Mouse (Mus musculus): ENCODE data around the gene Oscp1. TPM values are rescaled to one million over a fixed set of nuclear protein-coding genes. Genes with fewer than 3 reads are reported as not detected.
"Not testable (repeated sequence)": the region's sequence is repeated elsewhere in the genome, so short reads cannot be mapped to it uniquely, and the experiment has no call there.

Gene Oscp1
- total RNA-seq, 2 experiments from 2014 or later: 51.3 to 57.3 TPM

DNA sequence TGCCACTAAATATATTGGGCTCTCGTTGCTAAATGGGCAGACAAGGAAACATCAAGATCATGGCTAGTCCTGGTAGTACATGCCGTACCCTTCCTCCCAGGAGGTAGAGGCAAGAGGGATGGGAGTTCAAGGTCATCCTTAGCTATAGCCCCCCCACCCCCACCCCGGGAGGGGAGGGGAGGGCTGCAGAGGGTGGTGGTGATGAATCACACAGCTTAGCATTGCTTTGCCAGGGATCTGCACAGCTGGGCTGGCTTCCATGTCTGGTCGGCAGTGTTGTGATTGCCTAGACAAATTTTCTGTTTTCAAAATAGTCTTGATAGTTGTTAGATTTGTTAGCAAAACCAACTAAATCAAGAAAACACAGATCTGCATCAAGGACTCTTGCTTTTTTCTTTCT is 20.9 kb downstream of the Oscp1 start:
- intact Hi-C loops (cut with DNase I): no loop called here
- DNase-seq (ENCODE audit: low spot score in 2 of 2): no peak

DNA sequence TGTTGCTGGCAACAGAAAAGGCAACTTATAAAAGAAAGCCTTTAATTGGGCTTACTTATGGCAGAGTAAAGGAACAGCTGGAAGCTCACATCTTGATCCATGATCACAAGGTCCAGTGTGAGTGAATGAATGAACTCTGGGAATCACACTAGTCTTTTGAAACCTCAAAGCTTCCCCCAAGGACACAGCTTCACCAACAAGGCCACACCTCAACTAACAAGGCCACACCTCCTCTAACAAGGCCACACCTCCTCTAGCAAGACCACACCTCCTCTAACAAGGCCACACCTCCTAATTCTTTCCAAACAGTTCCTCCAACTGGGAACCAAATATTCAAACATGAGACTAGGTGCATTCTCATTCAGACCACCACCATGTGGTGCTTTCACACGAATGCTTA is 23.2 kb downstream of the Oscp1 start:
- intact Hi-C loops (cut with DNase I): no loop called here
- no peak for DNase-seq (ENCODE audit: low spot score in 2 of 2)

GRCm38 (mm10) chr4:126083021-126083420 is 24.7 kb downstream of the Oscp1 start:
- no peak for DNase-seq (ENCODE audit: low spot score in 2 of 2)
- intact Hi-C loops (cut with DNase I): no loop called here

DNA sequence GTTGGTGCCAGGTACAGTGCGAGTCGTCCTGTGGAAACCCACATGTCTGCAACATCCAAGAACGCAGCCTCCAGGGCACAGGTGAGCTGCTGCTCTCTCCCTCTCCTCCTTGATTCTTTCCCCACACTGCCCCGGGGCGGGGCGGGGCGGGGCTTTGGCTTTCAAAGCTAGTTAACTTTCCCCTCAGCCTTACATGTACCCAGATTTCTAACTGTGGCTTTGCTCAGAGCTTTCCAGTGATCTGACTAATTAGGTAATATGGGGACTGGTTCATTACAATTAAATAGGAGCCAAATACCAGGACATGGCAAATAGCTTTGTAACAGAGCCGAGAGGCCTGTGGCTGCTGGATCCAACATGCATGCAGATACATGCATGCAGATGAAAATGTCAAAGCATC is 26.0 kb downstream of the Oscp1 start:
- no peak for DNase-seq (ENCODE audit: low spot score in 2 of 2)
- intact Hi-C loops (cut with DNase I): no loop called here

- peak; percentile 66 to 73 for DNase-seq (ENCODE audit: low spot score in 2 of 2)
- intact Hi-C loops (cut with DNase I): loop anchor here (2.0 kb wide), 1 partner anchor 29 kb away; no protein-coding TSS in a partner anchor
Observed at GRCm38 (mm10) chr4:126085996-126086576, 27.7 kb downstream of the Oscp1 start.

DNA sequence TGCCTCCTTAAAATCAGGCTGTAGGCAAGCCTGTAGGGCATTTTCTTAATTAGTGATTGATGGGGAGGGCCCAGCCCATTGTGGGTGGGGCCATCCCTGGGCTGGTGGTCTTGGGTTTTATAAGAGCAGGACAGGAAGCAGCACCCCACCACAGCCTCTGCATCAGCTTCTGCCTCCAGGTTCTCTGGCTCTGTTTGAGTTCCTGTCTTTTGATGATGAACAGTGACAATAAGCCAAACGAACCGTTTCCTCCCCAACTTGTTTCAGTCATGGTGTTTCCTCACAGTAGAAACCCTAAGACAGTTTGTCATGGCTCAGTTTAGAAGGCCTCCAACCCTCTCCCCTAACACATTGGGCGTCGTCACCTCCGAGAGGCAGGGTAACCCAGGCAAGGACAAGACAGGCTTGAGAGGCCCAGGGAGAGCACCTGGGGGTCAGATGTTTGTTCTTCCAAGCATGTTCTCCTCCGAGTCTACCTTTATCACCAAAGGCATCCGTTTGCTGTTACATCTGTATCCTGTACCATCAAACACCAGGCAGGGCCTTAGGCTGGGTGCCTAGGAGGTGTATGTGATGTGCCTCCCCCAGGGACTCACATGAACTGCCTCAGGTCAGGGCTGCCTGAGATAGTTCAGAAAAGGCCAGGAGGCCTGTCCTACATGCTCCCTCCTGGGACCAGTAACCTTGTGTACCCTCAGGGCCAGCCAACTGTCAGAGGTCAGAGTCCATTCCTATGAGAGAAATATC is 31.9 kb downstream of the Oscp1 start:
- intact Hi-C loops (cut with DNase I): no loop called here

GRCm38 (mm10) chr4:126090848-126091124 is 32.4 kb downstream of the Oscp1 start:
- DNase-seq (ENCODE audit: low spot score in 2 of 2): no peak
- intact Hi-C loops (cut with DNase I): no loop called here

More for the DNA sequence above, 31.9 kb downstream of the Oscp1 start:
- no peak for DNase-seq (ENCODE audit: low spot score in 2 of 2)

GRCm38 (mm10) chr4:126091873-126092272 is 33.5 kb downstream of the Oscp1 start:
- no peak for DNase-seq (ENCODE audit: low spot score in 2 of 2)
- intact Hi-C loops (cut with DNase I): no loop called here

- intact Hi-C loops (cut with DNase I); DNase-seq (ENCODE audit: low spot score in 2 of 2): not testable (repeated sequence)
Observed at GRCm38 (mm10) chr4:126095622-126096430, 37.5 kb downstream of the Oscp1 start.

GRCm38 (mm10) chr4:126096464-126097111 is 38.2 kb downstream of the Oscp1 start, which contains the start of gene Lsm10:
Lsm10 (plus strand) TSS chr4:126096623.
- intact Hi-C loops (cut with DNase I): no loop called here
- DNase-seq (ENCODE audit: low spot score in 2 of 2): peak; percentile 95

DNA sequence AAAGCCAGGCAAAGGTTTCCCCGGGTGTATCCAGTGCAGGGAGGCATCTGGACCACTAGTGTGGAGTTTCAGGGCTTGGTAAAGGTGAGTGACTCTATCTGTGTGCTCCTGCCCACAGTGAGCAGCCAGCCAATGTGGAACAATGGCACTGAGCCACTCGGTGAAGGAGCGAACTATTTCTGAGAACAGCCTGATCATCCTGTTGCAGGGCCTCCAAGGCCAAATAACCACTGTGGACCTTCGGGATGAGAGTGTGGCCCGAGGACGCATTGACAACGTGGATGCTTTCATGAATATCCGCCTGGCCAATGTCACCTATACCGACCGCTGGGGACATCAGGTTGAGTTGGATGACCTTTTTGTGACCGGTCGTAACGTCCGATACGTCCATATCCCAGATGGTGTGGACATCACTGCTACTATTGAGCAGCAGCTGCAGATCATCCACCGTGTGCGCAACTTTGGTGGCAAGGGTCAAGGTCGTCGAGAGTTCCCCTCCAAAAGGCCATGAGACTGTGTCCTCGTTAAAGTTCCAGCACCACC is 39.4 kb downstream of the Oscp1 start:
- intact Hi-C loops (cut with DNase I): no loop called here
- no peak for DNase-seq (ENCODE audit: low spot score in 2 of 2)

DNA sequence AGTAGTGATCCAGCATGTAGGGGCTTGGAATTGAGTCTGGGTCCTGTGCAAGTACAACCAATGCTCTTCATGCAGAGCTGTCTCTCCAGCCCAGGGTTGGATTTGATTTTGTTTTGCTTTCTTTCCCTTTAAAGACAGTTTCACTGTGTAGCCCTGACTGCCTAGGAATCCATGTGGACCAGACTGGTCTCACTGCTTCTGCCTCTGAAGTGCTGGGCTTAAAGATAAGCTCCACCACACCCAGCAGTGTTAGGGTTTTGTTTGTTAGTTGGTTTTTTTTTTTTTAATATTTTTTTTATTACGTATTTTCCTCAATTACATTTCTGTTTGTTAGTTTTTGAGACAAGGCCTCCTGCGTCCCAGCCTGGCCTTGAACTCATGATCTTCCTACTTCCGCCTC is 41.0 kb downstream of the Oscp1 start:
- no peak for DNase-seq (ENCODE audit: low spot score in 2 of 2)
- intact Hi-C loops (cut with DNase I): no loop called here

DNA sequence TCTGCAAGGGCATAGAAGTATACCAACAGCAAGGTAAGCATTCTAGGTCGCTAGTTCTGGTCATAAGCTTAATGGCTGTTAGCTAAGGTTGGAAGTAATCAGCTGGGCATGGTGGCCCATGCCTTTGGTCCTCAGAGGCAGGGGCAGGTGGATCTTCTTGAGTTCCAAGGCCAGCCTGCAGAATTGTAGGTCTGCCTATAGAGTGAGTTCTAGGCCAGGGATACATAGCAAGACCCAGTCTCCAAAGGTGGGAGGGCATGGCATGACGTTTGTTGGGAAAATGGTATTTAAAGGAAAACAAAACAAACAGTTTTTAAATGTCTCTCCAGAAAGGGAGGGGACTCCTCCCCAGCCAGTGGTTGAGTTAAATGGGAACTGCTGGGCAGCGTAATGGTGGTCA is 42.4 kb downstream of the Oscp1 start:
- DNase-seq (ENCODE audit: low spot score in 2 of 2): no peak
- intact Hi-C loops (cut with DNase I): no loop called here

- intact Hi-C loops (cut with DNase I): no loop called here
- DNase-seq (ENCODE audit: low spot score in 2 of 2): peak; percentile 51
Observed at GRCm38 (mm10) chr4:126102061-126102841, 43.9 kb downstream of the Oscp1 start.

DNA sequence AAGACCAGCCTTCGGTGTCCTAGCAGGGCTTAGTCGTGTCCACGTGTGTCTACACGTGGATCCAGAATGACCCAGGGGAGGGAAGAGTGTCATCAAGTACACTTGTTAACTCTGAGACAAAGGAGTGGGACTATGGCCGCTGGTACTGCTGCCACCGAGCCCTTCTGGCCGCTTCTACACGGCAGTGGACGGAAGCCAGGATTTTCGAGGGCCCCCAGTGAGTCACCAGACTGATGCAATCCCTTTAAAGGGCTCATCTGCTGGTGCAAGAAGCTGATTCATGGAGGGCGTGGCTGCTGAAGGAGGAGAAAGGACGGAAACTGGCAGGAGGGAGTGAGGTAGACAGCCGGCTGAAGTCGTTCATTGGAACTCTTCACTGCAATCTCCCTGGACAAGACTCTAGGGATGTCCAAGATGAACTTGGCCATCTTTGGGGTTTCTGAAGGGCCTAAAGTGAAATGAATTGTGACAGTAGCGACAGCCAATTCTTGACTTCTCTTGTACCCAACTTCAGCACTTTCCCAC is 44.8 kb downstream of the Oscp1 start:
- DNase-seq (ENCODE audit: low spot score in 2 of 2): peak; percentile 84 to 86
- intact Hi-C loops (cut with DNase I): no loop called here

DNA sequence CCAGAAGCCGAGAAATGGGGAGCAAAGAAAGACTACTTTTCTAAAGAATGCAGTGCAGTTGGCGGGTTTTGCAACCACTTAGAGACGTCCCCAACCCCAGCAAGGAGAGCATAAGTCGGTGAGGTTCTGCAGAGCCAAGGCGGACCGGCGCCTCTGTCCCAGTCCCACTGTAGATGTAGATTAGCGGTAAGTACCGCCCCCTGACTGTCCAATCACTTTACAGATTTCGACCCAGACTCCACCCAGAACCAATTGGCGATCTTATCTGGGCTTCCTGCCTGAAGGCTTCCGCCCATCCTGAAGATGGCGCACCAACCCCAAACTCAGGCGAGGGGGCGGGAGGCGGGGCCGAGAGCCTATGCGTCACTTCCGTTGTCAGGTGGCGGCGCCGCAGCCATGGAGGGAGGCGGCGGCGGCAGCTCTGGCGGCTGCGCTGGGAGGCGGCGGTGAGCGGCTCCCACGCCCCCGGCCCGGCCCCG is 45.3 kb downstream of the Oscp1 start, which contains the start of gene Stk40:
Gene Stk40, plus strand, starts transcription at position 368 of the 479 bp plus-strand sequence.
- peak; percentile 93 to 94 for DNase-seq (ENCODE audit: low spot score in 2 of 2)
- intact Hi-C loops (cut with DNase I): no loop called here

DNA sequence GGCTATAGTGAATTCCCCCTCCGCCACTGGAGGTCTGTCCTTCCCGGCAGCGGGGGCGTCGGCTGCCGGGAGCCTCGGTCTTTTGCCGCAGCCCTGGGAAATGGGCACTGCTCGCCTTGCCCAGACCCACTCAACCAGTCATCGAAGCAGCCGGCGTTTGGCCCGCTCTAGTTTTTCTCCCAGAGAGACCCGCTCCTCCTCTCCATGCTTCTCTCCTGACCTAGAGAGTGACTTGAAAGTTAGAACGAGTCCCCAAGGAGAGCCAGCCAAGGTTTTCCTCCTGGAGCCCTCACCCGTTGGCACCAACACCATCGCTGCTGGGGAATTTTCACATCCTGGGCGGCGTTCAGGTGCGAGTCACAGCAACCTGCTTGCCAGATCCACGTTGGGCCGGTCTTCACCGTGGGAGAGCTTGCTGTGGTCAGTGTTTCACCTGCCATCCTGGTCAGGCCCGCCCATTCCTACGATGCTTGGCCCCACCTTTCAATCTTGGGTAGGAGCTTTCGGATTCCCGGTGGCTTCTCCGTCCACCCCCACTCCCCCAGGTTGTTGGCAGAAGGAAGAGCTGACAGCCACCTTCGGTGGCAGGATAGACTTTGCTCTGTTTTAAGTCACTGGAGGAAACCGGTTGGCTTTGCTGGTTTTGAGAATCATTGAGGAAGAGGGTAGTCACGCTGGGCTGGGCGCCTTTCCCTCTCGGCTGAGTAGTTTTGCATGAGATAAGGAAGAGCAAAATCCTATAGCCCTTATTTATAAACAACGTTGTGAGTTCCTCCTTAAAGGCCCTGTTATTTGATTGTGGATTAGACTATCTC is 46.1 kb downstream of the Oscp1 start:
- DNase-seq (ENCODE audit: low spot score in 2 of 2): peak; percentile 31 to 48
- intact Hi-C loops (cut with DNase I): no loop called here

All from left cerebral cortex, postnatal 36 days (tissue).